Mouse (Mus musculus): ENCODE data around the gene Crmp1. TPM values are rescaled to one million over a fixed set of nuclear protein-coding genes. Genes with fewer than 3 reads are reported as not detected.

Gene Crmp1
- polyA plus RNA-seq, 1 experiment from 2014 or later = 49.5 TPM

GRCm38 (mm10) chr5:37252101-37252804 is 10.5 kb downstream of the Crmp1 start:
- Histone ChIP-seq H3K4me2 (replicated peaks) (no peak overlapping the region), H3K27me3 (peaks cover under 1% of the 10 kb centered on the region), H3K9ac (no peak overlapping the region), H3K4me3 (no peak overlapping the region), H3K36me3 (no peaks in the 10 kb centered on the region), H3K4me1 (no peaks in the 10 kb centered on the region), H3K27ac (no peak overlapping the region), H3K9me3 (no peaks in the 10 kb centered on the region)
- WGBS = 81% methylated on average over 9 of the region's 9 CpGs
- ATAC-seq (ENCODE audit: insufficient number of reproducible peaks, insufficient read depth, low FRiP score, low TSS enrichment) = no peak

GRCm38 (mm10) chr5:37254523-37254922 is 12.8 kb downstream of the Crmp1 start:
- Histone ChIP-seq H3K27me3 (no peaks in the 10 kb centered on the region), H3K27ac (no peak overlapping the region), H3K4me3 (no peak overlapping the region), H3K9me3 (no peaks in the 10 kb centered on the region), H3K4me1 (no peaks in the 10 kb centered on the region), H3K36me3 (no peaks in the 10 kb centered on the region), H3K9ac (no peak overlapping the region), H3K4me2 (replicated peaks) (no peak overlapping the region)
- ATAC-seq (ENCODE audit: insufficient number of reproducible peaks, insufficient read depth, low FRiP score, low TSS enrichment) = no peak
- WGBS = 89% methylated on average over 4 of the region's 4 CpGs

GRCm38 (mm10) chr5:37256823-37257222 is 15.1 kb downstream of the Crmp1 start:
- no peak overlapping the region for H3K4me2 ChIP-seq (replicated peaks)
- H3K9ac ChIP-seq = no peak overlapping the region
- no peaks in the 10 kb centered on the region for H3K4me1 ChIP-seq
- H3K27ac ChIP-seq = no peak overlapping the region
- 70% methylated on average over 7 of the region's 7 CpGs for WGBS
- no peaks in the 10 kb centered on the region for H3K36me3 ChIP-seq
- H3K9me3 ChIP-seq = no peaks in the 10 kb centered on the region
- no peak for ATAC-seq (ENCODE audit: insufficient number of reproducible peaks, insufficient read depth, low FRiP score, low TSS enrichment)
- H3K4me3 ChIP-seq = no peak overlapping the region
- H3K27me3 ChIP-seq = no peaks in the 10 kb centered on the region

- ATAC-seq (ENCODE audit: insufficient number of reproducible peaks, insufficient read depth, low FRiP score, low TSS enrichment) = no peak
- Histone ChIP-seq H3K4me1 (no peaks in the 10 kb centered on the region), H3K27me3 (no peaks in the 10 kb centered on the region), H3K36me3 (no peaks in the 10 kb centered on the region), H3K27ac (no peak overlapping the region), H3K4me2 (replicated peaks) (no peak overlapping the region), H3K4me3 (no peak overlapping the region), H3K9ac (no peak overlapping the region), H3K9me3 (no peaks in the 10 kb centered on the region)
- 61% methylated on average over 5 of the region's 5 CpGs for WGBS
Observed at GRCm38 (mm10) chr5:37257243-37257642, 15.5 kb downstream of the Crmp1 start.

GRCm38 (mm10) chr5:37261734-37262133 is 20.0 kb downstream of the Crmp1 start:
- Histone ChIP-seq H3K4me3 (no peak overlapping the region), H3K4me2 (replicated peaks) (no peak overlapping the region), H3K9me3 (no peaks in the 10 kb centered on the region), H3K27ac (no peak overlapping the region), H3K9ac (no peak overlapping the region), H3K27me3 (no peaks in the 10 kb centered on the region), H3K36me3 (no peaks in the 10 kb centered on the region), H3K4me1 (no peaks in the 10 kb centered on the region)
- ATAC-seq (ENCODE audit: insufficient number of reproducible peaks, insufficient read depth, low FRiP score, low TSS enrichment) = no peak
- WGBS = 64% methylated on average over 5 of the region's 5 CpGs

- Histone ChIP-seq H3K4me3 (no peak overlapping the region), H3K4me2 (replicated peaks) (no peak overlapping the region), H3K9me3 (no peaks in the 10 kb centered on the region), H3K4me1 (no peaks in the 10 kb centered on the region), H3K9ac (no peak overlapping the region), H3K27ac (no peak overlapping the region), H3K27me3 (no peaks in the 10 kb centered on the region), H3K36me3 (no peaks in the 10 kb centered on the region)
- 67% methylated on average over 6 of the region's 6 CpGs for WGBS
- ATAC-seq (ENCODE audit: insufficient number of reproducible peaks, insufficient read depth, low FRiP score, low TSS enrichment) = no peak
Observed at GRCm38 (mm10) chr5:37263816-37264215, 22.1 kb downstream of the Crmp1 start.

GRCm38 (mm10) chr5:37281021-37281420 is 39.3 kb downstream of the Crmp1 start:
- WGBS = 93% methylated on average over 11 of the region's 11 CpGs
- no peaks in the 10 kb centered on the region for H3K36me3 ChIP-seq
- ATAC-seq (ENCODE audit: insufficient number of reproducible peaks, insufficient read depth, low FRiP score, low TSS enrichment) = no peak

GRCm38 (mm10) chr5:37288374-37288773 is 46.6 kb downstream of the Crmp1 start:
- Histone ChIP-seq H3K9ac (no peak overlapping the region), H3K36me3 (no peaks in the 10 kb centered on the region), H3K4me1 (no peaks in the 10 kb centered on the region), H3K9me3 (no peaks in the 10 kb centered on the region), H3K4me2 (replicated peaks) (no peak overlapping the region), H3K4me3 (no peak overlapping the region), H3K27me3 (no peaks in the 10 kb centered on the region), H3K27ac (no peak overlapping the region)
- ATAC-seq (ENCODE audit: insufficient number of reproducible peaks, insufficient read depth, low FRiP score, low TSS enrichment) = no peak
- WGBS = 79% methylated on average over 3 of the region's 3 CpGs

More at GRCm38 (mm10) chr5:37281021-37281420, 39.3 kb downstream of the Crmp1 start:
- Histone ChIP-seq H3K4me3 (no peak overlapping the region), H3K27ac (no peak overlapping the region), H3K4me1 (no peaks in the 10 kb centered on the region), H3K27me3 (no peaks in the 10 kb centered on the region), H3K9me3 (no peaks in the 10 kb centered on the region), H3K9ac (no peak overlapping the region), H3K4me2 (replicated peaks) (no peak overlapping the region)

- Histone ChIP-seq H3K9ac (no peak overlapping the region), H3K4me3 (no peak overlapping the region), H3K4me2 (replicated peaks) (no peak overlapping the region), H3K36me3 (no peaks in the 10 kb centered on the region), H3K9me3 (no peaks in the 10 kb centered on the region), H3K27me3 (no peaks in the 10 kb centered on the region), H3K27ac (no peak overlapping the region), H3K4me1 (no peaks in the 10 kb centered on the region)
- no peak for ATAC-seq (ENCODE audit: insufficient number of reproducible peaks, insufficient read depth, low FRiP score, low TSS enrichment)
- WGBS = 17% methylated on average over 3 of the region's 3 CpGs
Observed at GRCm38 (mm10) chr5:37289236-37289635, 47.5 kb downstream of the Crmp1 start.

- H3K9me3 ChIP-seq = no peaks in the 10 kb centered on the region
- no peak overlapping the region for H3K4me2 ChIP-seq (replicated peaks)
- H3K36me3 ChIP-seq = no peaks in the 10 kb centered on the region
- WGBS = 66% methylated on average over 9 of the region's 9 CpGs
- no peak overlapping the region for H3K27ac ChIP-seq
- ATAC-seq (ENCODE audit: insufficient number of reproducible peaks, insufficient read depth, low FRiP score, low TSS enrichment) = no peak
- H3K4me1 ChIP-seq = no peaks in the 10 kb centered on the region
- H3K27me3 ChIP-seq = no peaks in the 10 kb centered on the region
- no peak overlapping the region for H3K4me3 ChIP-seq
- H3K9ac ChIP-seq = no peak overlapping the region
Observed at GRCm38 (mm10) chr5:37290983-37291382, 49.2 kb downstream of the Crmp1 start.

GRCm38 (mm10) chr5:37296717-37297116 is 55.0 kb downstream of the Crmp1 start:
- H3K4me3 ChIP-seq = no peak overlapping the region
- H3K27me3 ChIP-seq = no peaks in the 10 kb centered on the region
- peaks cover 20% of the 10 kb centered on the region for H3K36me3 ChIP-seq
- no peak for ATAC-seq (ENCODE audit: insufficient number of reproducible peaks, insufficient read depth, low FRiP score, low TSS enrichment)
- H3K9ac ChIP-seq = no peak overlapping the region
- H3K4me1 ChIP-seq = no peaks in the 10 kb centered on the region
- no peak overlapping the region for H3K4me2 ChIP-seq (replicated peaks)
- 72% methylated on average over 10 of the region's 10 CpGs for WGBS
- no peak overlapping the region for H3K27ac ChIP-seq
- no peaks in the 10 kb centered on the region for H3K9me3 ChIP-seq

GRCm38 (mm10) chr5:37298370-37298769 is 56.6 kb downstream of the Crmp1 start:
- Histone ChIP-seq H3K4me2 (replicated peaks) (no peak overlapping the region), H3K9me3 (no peaks in the 10 kb centered on the region), H3K4me1 (no peaks in the 10 kb centered on the region), H3K9ac (no peak overlapping the region), H3K27me3 (no peaks in the 10 kb centered on the region), H3K4me3 (no peak overlapping the region), H3K36me3 (peaks cover 31% of the 10 kb centered on the region), H3K27ac (no peak overlapping the region)
- ATAC-seq (ENCODE audit: insufficient number of reproducible peaks, insufficient read depth, low FRiP score, low TSS enrichment) = no peak
- WGBS = 20% methylated on average over 7 of the region's 7 CpGs
